8 mouse cellular contexts compared by ENCODE assay signal in genomic region chr16:37868506-37869469, GRCm38 (mm10). TPM values are rescaled to one million over a fixed set of nuclear protein-coding genes. Genes with fewer than 3 reads are reported as not detected.
A peak's percentile ranks its signal among the peaks of the same experiment; 100 is the strongest.
DNase-seq lines count a peak whose midpoint lies in the region; ATAC-seq and TF ChIP-seq lines count a peak whose summit lies in the region.

No protein-coding gene starts in this region.

- TF ChIP-seq CTCF in cortical plate, adult 2 months (IDR thresholded peaks at IDR 0.05; ENCODE audit: extremely low read depth, insufficient read depth, low read length), result no peak

- H3K9ac ChIP-seq in liver, embryonic 13.5 days, result peak overlapping the region; percentile 90

- intact Hi-C loops in gastrocnemius, postnatal 14 days (cut with DNase I; ENCODE audit: low total_unique reads), result no loop called here

- H3K4me2 ChIP-seq in liver, embryonic 13.5 days, result peak overlapping the region; percentile 88

- no peaks in the 10 kb centered on the region for H3K27me3 ChIP-seq in liver, embryonic 13.5 days

- peaks cover 2% of the 10 kb centered on the region; the same call in 1 of the 2 replicates for H3K36me3 ChIP-seq in liver, embryonic 13.5 days

- no peaks in the 10 kb centered on the region for H3K9me3 ChIP-seq in liver, embryonic 13.5 days (replicated peaks)

- TF ChIP-seq POLR2A in cortical plate, adult 2 months (IDR thresholded peaks at IDR 0.05; ENCODE audit: extremely low read depth, insufficient read depth, low read length), result no peak

- WGBS in liver, embryonic 13.5 days (ENCODE audit: insufficient replicate concordance), result under 1% methylated on average over 87 of the region's 87 CpGs

- H3K4me3 ChIP-seq in cortical plate, adult 2 months (ENCODE audit: insufficient read depth, low read length), result peak overlapping the region; percentile 94
- peak overlapping the region; percentile 87 for H3K4me3 ChIP-seq in liver, embryonic 13.5 days (replicated peaks)

- ATAC-seq in liver, embryonic 13.5 days (ENCODE audit: low read depth), result peak; percentile 65

- peak overlapping the region; percentile 98 for H3K27ac ChIP-seq in cortical plate, adult 2 months (ENCODE audit: insufficient read depth, low read length)
- H3K27ac ChIP-seq in liver, embryonic 13.5 days, result peak overlapping the region; percentile 88

- H3K4me1 ChIP-seq in cortical plate, adult 2 months (ENCODE audit: control insufficient read depth, insufficient read depth, low read length), result peaks cover 7% of the 10 kb centered on the region; the same call in 1 of the 2 replicates
- H3K4me1 ChIP-seq in liver, embryonic 13.5 days (replicated peaks), result peaks cover 32% of the 10 kb centered on the region

- DNase-seq in thymus, adult 18-20 months, result peak; percentile 36 to 38
- no peak for DNase-seq in thymus, postnatal 4 days
- peak; percentile 65 for DNase-seq in gastrocnemius, postnatal 14 days
- peak; percentile 77 for DNase-seq in kidney, adult 8-10 months
- peak; percentile 38 for DNase-seq in liver, embryonic 13.5 days
- DNase-seq in naive thymus-derived CD4-positive, alpha-beta T cell, adult 2 months (ENCODE audit: low read depth), result peak; percentile 85
- peak; percentile 24 for DNase-seq in urinary bladder, adult 2 months (ENCODE audit: low spot score)

RNA-seq across cellular contexts. Expression of gene Lrrc58, which starts 0.6 kb away (rescaled TPM):
- 37.7 and 40.7 TPM in 2 replicates for polyA plus RNA-seq in cortical plate, adult 2 months (2012; rRNA removed)
- total RNA-seq in gastrocnemius, postnatal 14 days (2021), result 10 to 100 TPM; 41.3 to 66.4 TPM
- polyA plus RNA-seq in liver, embryonic 13.5 days (2015; fragmentation: Nextera tagmentation; extraction: Ambion mirVana), result 12.1 and 15.2 TPM in 2 replicates
- polyA plus RNA-seq in urinary bladder, adult 2 months (2012; rRNA removed), result 26.5 and 33.0 TPM in 2 replicates

RNA-seq across cellular contexts. Expression of gene Gm36028, which starts 7.8 kb away (rescaled TPM):
- polyA plus RNA-seq in cortical plate, adult 2 months (2012; rRNA removed), result 0.44 and 0.54 TPM in 2 replicates
- not detected for total RNA-seq in gastrocnemius, postnatal 14 days (2021)
- polyA plus RNA-seq in liver, embryonic 13.5 days (2015; fragmentation: Nextera tagmentation; extraction: Ambion mirVana), result not detected in 2 replicates
- polyA plus RNA-seq in urinary bladder, adult 2 months (2012; rRNA removed), result 0.12 and 0.15 TPM in 2 replicates

RNA-seq across cellular contexts. Expression of gene Gpr156, which starts 47.5 kb away (rescaled TPM):
- polyA plus RNA-seq in cortical plate, adult 2 months (2012; rRNA removed), result 0.75 and 0.81 TPM in 2 replicates
- under 1 TPM; 0.22 to 0.59 TPM for total RNA-seq in gastrocnemius, postnatal 14 days (2021)
- polyA plus RNA-seq in liver, embryonic 13.5 days (2015; fragmentation: Nextera tagmentation; extraction: Ambion mirVana), result 0.02 and 0.03 TPM in 2 replicates
- 0.19 TPM in 2 replicates for polyA plus RNA-seq in urinary bladder, adult 2 months (2012; rRNA removed)
